Mouse (Mus musculus): ENCODE data around the gene Top3a. TPM values are rescaled to one million over a fixed set of nuclear protein-coding genes. Genes with fewer than 3 reads are reported as not detected.

Top3a gene
- polyA plus RNA-seq, 1 experiment from 2014 or later, result 8.3 TPM

- no peak for ATAC-seq (ENCODE audit: insufficient number of reproducible peaks, insufficient read depth, low FRiP score, low read depth)
- no peak overlapping the region for H3K9ac ChIP-seq (ENCODE audit: low read length)
- no peak overlapping the region for H3K4me3 ChIP-seq (ENCODE audit: control insufficient read depth in 1 of 2, insufficient read depth in 1 of 2, low read depth in 1 of 2, low read length in 2 of 2)
- H3K4me1 ChIP-seq (ENCODE audit: control insufficient read depth in 2 of 2, insufficient read depth in 2 of 2, low read length in 2 of 2), result peaks cover 15 to 26% of the 10 kb centered on the region in 2 experiments
- H3K27me3 ChIP-seq (ENCODE audit: control insufficient read depth, insufficient read depth, low read length), result no peaks in the 10 kb centered on the region
- WGBS, result 48% methylated on average over 4 of the region's 4 CpGs
- no peaks in the 10 kb centered on the region for H3K9me3 ChIP-seq (ENCODE audit: control insufficient read depth, low read length)
- H3K27ac ChIP-seq (replicated peaks in 1 of 2; ENCODE audit: control insufficient read depth in 1 of 2, insufficient read depth in 1 of 2, low read depth in 2 of 2, low read length in 2 of 2), result no peak overlapping the region
- peaks cover 53% of the 10 kb centered on the region for H3K36me3 ChIP-seq (ENCODE audit: control insufficient read depth, insufficient read depth, low read length)
- no peak overlapping the region for H3K4me2 ChIP-seq (ENCODE audit: low read length)
These were observed 74.0 kb downstream of the Top3a start for GRCm38 (mm10) chr11:60703131-60703530.

- 67% methylated on average over 3 of the region's 4 CpGs for WGBS
- Histone ChIP-seq H3K4me3 (ENCODE audit: control insufficient read depth in 1 of 2, insufficient read depth in 1 of 2, low read depth in 1 of 2, low read length in 2 of 2) (no peak overlapping the region), H3K27me3 (ENCODE audit: control insufficient read depth, insufficient read depth, low read length) (no peaks in the 10 kb centered on the region), H3K27ac (replicated peaks in 1 of 2; ENCODE audit: control insufficient read depth in 1 of 2, insufficient read depth in 1 of 2, low read depth in 2 of 2, low read length in 2 of 2) (no peak overlapping the region), H3K36me3 (ENCODE audit: control insufficient read depth, insufficient read depth, low read length) (peaks cover 38% of the 10 kb centered on the region), H3K4me1 (ENCODE audit: control insufficient read depth in 2 of 2, insufficient read depth in 2 of 2, low read length in 2 of 2) (peaks cover 15 to 21% of the 10 kb centered on the region in 2 experiments), H3K9me3 (ENCODE audit: control insufficient read depth, low read length) (no peaks in the 10 kb centered on the region), H3K4me2 (ENCODE audit: low read length) (no peak overlapping the region), H3K9ac (ENCODE audit: low read length) (no peak overlapping the region)
- no peak for ATAC-seq (ENCODE audit: insufficient number of reproducible peaks, insufficient read depth, low FRiP score, low read depth)
These were observed 75.6 kb downstream of the Top3a start for GRCm38 (mm10) chr11:60701611-60702010.

DNA sequence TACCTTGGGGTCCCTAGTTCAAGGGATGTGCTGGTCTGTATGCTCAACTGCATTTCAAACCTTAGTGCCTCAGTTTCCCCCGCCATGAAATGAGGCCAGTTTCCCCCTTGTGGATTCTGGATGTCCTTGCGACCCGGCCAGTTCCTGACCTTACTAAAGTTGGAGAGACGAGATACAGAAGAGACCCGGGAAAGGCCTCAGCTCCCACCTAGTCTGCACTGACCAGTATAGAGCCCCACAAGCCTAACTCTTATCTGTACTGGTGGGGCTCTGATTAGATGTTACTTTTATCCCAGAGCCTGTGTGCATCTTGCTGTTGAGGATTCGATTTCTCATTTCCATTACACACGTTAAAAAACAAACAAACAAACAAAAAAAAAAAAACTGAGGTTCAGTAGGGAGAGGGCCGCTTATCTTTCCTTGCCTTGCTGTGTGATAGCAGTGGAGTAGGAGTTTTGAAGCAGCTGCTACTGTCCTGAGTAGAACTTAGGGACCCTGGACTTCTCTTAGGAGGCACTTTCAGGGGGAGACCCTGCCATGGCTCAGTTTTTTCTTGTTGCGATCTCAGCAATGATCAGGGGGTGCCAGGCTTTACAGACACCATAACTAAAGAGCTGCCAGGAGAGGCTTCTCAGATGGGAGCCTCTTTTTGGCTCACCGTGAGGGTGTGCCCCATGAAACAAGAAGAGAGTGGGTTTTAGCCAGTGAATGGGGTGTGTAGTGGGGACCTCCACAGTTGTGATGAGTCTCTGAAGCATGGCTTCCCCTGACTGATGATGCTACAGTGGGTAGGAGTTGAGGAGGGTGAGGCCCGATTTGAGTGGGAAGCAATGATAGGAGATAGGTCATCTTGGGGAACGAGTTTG is 76.6 kb downstream of the Top3a start:
- WGBS, result 27% methylated on average over 12 of the region's 12 CpGs
- no peak for ATAC-seq (ENCODE audit: insufficient number of reproducible peaks, insufficient read depth, low FRiP score, low read depth)
- Histone ChIP-seq H3K27me3 (ENCODE audit: control insufficient read depth, insufficient read depth, low read length) (no peaks in the 10 kb centered on the region), H3K4me2 (ENCODE audit: low read length) (peak overlapping the region; percentile 82), H3K27ac (replicated peaks in 1 of 2; ENCODE audit: control insufficient read depth in 1 of 2, insufficient read depth in 1 of 2, low read depth in 2 of 2, low read length in 2 of 2) (peak overlapping the region in 1 of 2 experiments; percentile 89; a peak in 2 of 4 replicates), H3K4me3 (ENCODE audit: control insufficient read depth in 1 of 2, insufficient read depth in 1 of 2, low read depth in 1 of 2, low read length in 2 of 2) (peak overlapping the region; percentile 87 to 95), H3K36me3 (ENCODE audit: control insufficient read depth, insufficient read depth, low read length) (peaks cover 28% of the 10 kb centered on the region), H3K4me1 (ENCODE audit: control insufficient read depth in 2 of 2, insufficient read depth in 2 of 2, low read length in 2 of 2) (peaks cover 15 to 21% of the 10 kb centered on the region in 2 experiments), H3K9me3 (ENCODE audit: control insufficient read depth, low read length) (no peaks in the 10 kb centered on the region), H3K9ac (ENCODE audit: low read length) (peak overlapping the region; percentile 94)

- H3K9ac ChIP-seq (ENCODE audit: low read length), result peak within 1 kb of the TSS; percentile 94
- H3K4me3 ChIP-seq (ENCODE audit: control insufficient read depth in 1 of 2, insufficient read depth in 1 of 2, low read depth in 1 of 2, low read length in 2 of 2), result peak within 1 kb of the TSS; percentile 87 to 95
- peak within 1 kb of the TSS; percentile 86 to 89 for H3K27ac ChIP-seq (replicated peaks in 1 of 2; ENCODE audit: control insufficient read depth in 1 of 2, insufficient read depth in 1 of 2, low read depth in 2 of 2, low read length in 2 of 2)
- H3K4me1 ChIP-seq (ENCODE audit: control insufficient read depth in 2 of 2, insufficient read depth in 2 of 2, low read length in 2 of 2), result peaks cover 15 to 21% of the 10 kb centered on the region in 2 experiments
- no peaks in the 10 kb centered on the region for H3K27me3 ChIP-seq (ENCODE audit: control insufficient read depth, insufficient read depth, low read length)
- ATAC-seq (ENCODE audit: insufficient number of reproducible peaks, insufficient read depth, low FRiP score, low read depth), result peak; percentile 81
- H3K9me3 ChIP-seq (ENCODE audit: control insufficient read depth, low read length), result no peaks in the 10 kb centered on the region
- WGBS, result under 1% methylated on average over 60 of the region's 73 CpGs
- H3K36me3 ChIP-seq (ENCODE audit: control insufficient read depth, insufficient read depth, low read length), result peaks cover 18% of the 10 kb centered on the region
- H3K4me2 ChIP-seq (ENCODE audit: low read length), result peak within 1 kb of the TSS; percentile 82
These were observed 77.6 kb downstream of the Top3a start, which contains the start of gene Llgl1 for GRCm38 (mm10) chr11:60699524-60700075. Gene Llgl1 (plus strand): TSS chr11:60699723.

DNA sequence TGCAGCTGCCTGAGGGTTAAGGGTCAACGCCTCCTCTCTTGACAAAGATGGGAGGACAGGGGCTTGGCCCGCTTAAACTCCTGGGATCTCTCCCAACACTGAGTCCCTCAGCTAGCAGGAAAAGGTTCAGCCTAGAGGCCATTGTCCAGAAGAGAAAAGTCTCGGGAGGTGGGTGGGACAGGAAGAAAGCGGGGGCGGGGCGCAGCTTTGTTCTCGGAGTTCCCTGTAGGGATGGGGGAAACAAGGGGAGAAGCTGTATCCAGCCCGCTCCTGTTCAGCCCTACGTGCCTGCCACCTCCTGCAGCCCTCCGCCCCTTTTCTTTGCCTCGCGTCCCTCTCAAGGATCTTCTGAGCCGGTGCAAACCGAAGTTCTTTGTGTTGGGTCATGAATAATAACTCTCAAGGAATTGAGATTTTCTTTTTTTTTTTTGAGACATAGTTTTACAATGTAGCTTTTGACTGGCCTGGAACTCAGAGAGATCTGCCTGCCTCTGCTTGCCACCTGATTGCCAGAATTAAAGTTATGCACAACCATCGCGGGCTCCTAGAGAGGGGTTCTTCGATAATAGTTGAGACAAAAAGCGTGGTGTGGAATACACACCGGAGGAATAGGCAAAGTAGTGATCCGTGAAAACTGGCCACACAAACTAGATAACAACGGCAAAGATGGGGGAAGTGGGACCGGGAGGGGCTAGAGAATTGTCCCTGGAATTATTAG is 78.2 kb downstream of the Top3a start:
- Histone ChIP-seq H3K4me2 (ENCODE audit: low read length) (peak overlapping the region; percentile 82), H3K9ac (ENCODE audit: low read length) (peak overlapping the region; percentile 94), H3K27me3 (ENCODE audit: control insufficient read depth, insufficient read depth, low read length) (no peaks in the 10 kb centered on the region), H3K27ac (replicated peaks in 1 of 2; ENCODE audit: control insufficient read depth in 1 of 2, insufficient read depth in 1 of 2, low read depth in 2 of 2, low read length in 2 of 2) (peak overlapping the region; percentile 86 to 89), H3K36me3 (ENCODE audit: control insufficient read depth, insufficient read depth, low read length) (peaks cover 12% of the 10 kb centered on the region; the same call in 1 of the 2 replicates), H3K9me3 (ENCODE audit: control insufficient read depth, low read length) (no peaks in the 10 kb centered on the region), H3K4me1 (ENCODE audit: control insufficient read depth in 2 of 2, insufficient read depth in 2 of 2, low read length in 2 of 2) (peaks cover 15 to 21% of the 10 kb centered on the region in 2 experiments), H3K4me3 (ENCODE audit: control insufficient read depth in 1 of 2, insufficient read depth in 1 of 2, low read depth in 1 of 2, low read length in 2 of 2) (peak overlapping the region; percentile 87 to 95)
- WGBS, result 4% methylated on average over 22 of the region's 22 CpGs
- ATAC-seq (ENCODE audit: insufficient number of reproducible peaks, insufficient read depth, low FRiP score, low read depth), result peak; percentile 27

DNA sequence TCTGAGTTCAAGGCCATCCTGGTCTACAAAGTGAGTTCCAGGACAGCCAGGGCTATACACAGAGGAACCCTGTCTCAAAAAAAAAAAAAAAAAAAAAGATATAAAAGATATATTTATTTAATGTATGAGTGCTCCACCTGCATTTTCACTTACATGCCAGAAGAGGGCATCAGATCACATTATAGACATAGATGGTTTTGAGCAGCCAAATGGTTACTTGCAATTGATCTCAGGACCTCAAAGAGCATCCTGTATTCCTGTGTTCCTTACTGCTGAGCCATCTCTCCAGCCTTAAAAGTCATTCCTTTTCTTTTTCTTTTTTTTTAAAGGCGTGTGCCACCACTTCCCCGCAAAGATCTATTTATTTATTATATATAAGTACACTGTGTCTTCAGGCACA is 79.6 kb downstream of the Top3a start:
- no peak for ATAC-seq (ENCODE audit: insufficient number of reproducible peaks, insufficient read depth, low FRiP score, low read depth)
- Histone ChIP-seq H3K9me3 (ENCODE audit: control insufficient read depth, low read length) (no peaks in the 10 kb centered on the region), H3K4me3 (ENCODE audit: control insufficient read depth in 1 of 2, insufficient read depth in 1 of 2, low read depth in 1 of 2, low read length in 2 of 2) (no peak overlapping the region), H3K9ac (ENCODE audit: low read length) (no peak overlapping the region), H3K4me2 (ENCODE audit: low read length) (no peak overlapping the region), H3K27ac (replicated peaks in 1 of 2; ENCODE audit: control insufficient read depth in 1 of 2, insufficient read depth in 1 of 2, low read depth in 2 of 2, low read length in 2 of 2) (no peak overlapping the region), H3K27me3 (ENCODE audit: control insufficient read depth, insufficient read depth, low read length) (no peaks in the 10 kb centered on the region), H3K36me3 (ENCODE audit: control insufficient read depth, insufficient read depth, low read length) (0 out of 2 replicates have a peak, but pooled peaks cover 4% of the 10 kb centered on the region), H3K4me1 (ENCODE audit: control insufficient read depth in 2 of 2, insufficient read depth in 2 of 2, low read length in 2 of 2) (peaks cover 13 to 21% of the 10 kb centered on the region in 2 experiments)
- WGBS, result 72% methylated on average over 2 of the region's 2 CpGs

- no peak overlapping the region for H3K9ac ChIP-seq (ENCODE audit: low read length)
- no peak overlapping the region for H3K4me2 ChIP-seq (ENCODE audit: low read length)
- H3K4me1 ChIP-seq (ENCODE audit: control insufficient read depth in 2 of 2, insufficient read depth in 2 of 2, low read length in 2 of 2), result peaks cover 13 to 16% of the 10 kb centered on the region in 2 experiments
- H3K27me3 ChIP-seq (ENCODE audit: control insufficient read depth, insufficient read depth, low read length), result no peaks in the 10 kb centered on the region
- WGBS, result 61% methylated on average over 1 of the region's 1 CpGs
- no peak overlapping the region for H3K4me3 ChIP-seq (ENCODE audit: control insufficient read depth in 1 of 2, insufficient read depth in 1 of 2, low read depth in 1 of 2, low read length in 2 of 2)
- ATAC-seq (ENCODE audit: insufficient number of reproducible peaks, insufficient read depth, low FRiP score, low read depth), result no peak
- no peak overlapping the region for H3K27ac ChIP-seq (replicated peaks in 1 of 2; ENCODE audit: control insufficient read depth in 1 of 2, insufficient read depth in 1 of 2, low read depth in 2 of 2, low read length in 2 of 2)
- no peaks in the 10 kb centered on the region for H3K36me3 ChIP-seq (ENCODE audit: control insufficient read depth, insufficient read depth, low read length)
- H3K9me3 ChIP-seq (ENCODE audit: control insufficient read depth, low read length), result no peaks in the 10 kb centered on the region
These were observed 81.0 kb downstream of the Top3a start for GRCm38 (mm10) chr11:60696165-60696564.
